Mouse (Mus musculus) heart, adult 2 months (tissue): ENCODE results near the gene Mcam. TPM values are rescaled to one million over a fixed set of nuclear protein-coding genes. Genes with fewer than 3 reads are reported as not detected.

Source experiments
- DNase-seq, 2 experiments: peaks; one replicate each; pipeline ENCODE4 v3.0.0; 2021
- H3K27ac ChIP-seq: fragments of 200-600 bp; 2 replicates; pipeline ENCODE4 v1.8.1; 2022
- H3K27me3 ChIP-seq: fragments of 200-500 bp; 2 replicates; pipeline ENCODE4 v1.6.1; 2012; ENCODE audit warnings: mild to moderate bottlenecking, low read length, inconsistent platforms, mixed read lengths; ENCODE audit not compliant: control insufficient read depth, insufficient read depth
- H3K36me3 ChIP-seq: fragments of 200-500 bp; 2 replicates; pipeline ENCODE4 v1.6.1; 2012; ENCODE audit warnings: low read length, inconsistent platforms; ENCODE audit not compliant: control insufficient read depth, insufficient read depth
- H3K4me1 ChIP-seq: fragments of 200-500 bp; 2 replicates; pipeline ENCODE4 v1.6.1; 2011; ENCODE audit warnings: low read length; ENCODE audit not compliant: control insufficient read depth, insufficient read depth
- H3K4me3 ChIP-seq: fragments of 200-600 bp; 2 replicates; pipeline ENCODE4 v1.8.1; 2022
- H3K79me2 ChIP-seq: fragments of 200-500 bp; replicated peaks from 2 replicates; pipeline ENCODE4 v1.6.1; 2012; ENCODE audit warnings: mild to moderate bottlenecking, inconsistent platforms, low read length, moderate library complexity, mixed read lengths; ENCODE audit not compliant: control insufficient read depth, insufficient read depth
- H3K9ac ChIP-seq: fragments of 200-500 bp; 2 replicates; pipeline ENCODE4 v1.6.1; 2012; ENCODE audit warnings: low read depth, mild to moderate bottlenecking, control low read depth, inconsistent platforms, low read length, mixed read lengths
- CTCF ChIP-seq: fragments of 200-600 bp; IDR thresholded peaks from 2 replicates; pipeline ENCODE4 v1.8.1; 2022; ENCODE audit warnings: antibody characterized with exemption, mild to moderate bottlenecking, moderate library complexity
- EP300 ChIP-seq: fragments of 200-500 bp; IDR thresholded peaks from 2 replicates; pipeline ENCODE4 v1.6.1; 2011; ENCODE audit warnings: low read depth, low read length, control low read depth; ENCODE audit not compliant: insufficient read depth
- POLR2A ChIP-seq: fragments of 200-500 bp; IDR thresholded peaks from 2 replicates; pipeline ENCODE4 v1.6.1; 2011; ENCODE audit warnings: mild to moderate bottlenecking, low read depth, low read length, control low read depth; ENCODE audit not compliant: insufficient read depth
- WGBS: fragments of 180-500 bp; shearing (Covaris S2); methylation state at CpG from one replicate; pipeline ENCODE4 v1.1.7; 2018; 5-methylcytosine and 5-hydroxymethylcytosine counted together
- intact Hi-C: fragments of 180-260 bp; cut with DNase I; formaldehyde crosslinking; loops from one replicate; pipeline ENCODE4 v1.15.1; 2025
- polyA plus RNA-seq: library from polyadenylated mRNA; depleted of rRNA; stranded (reverse); fragments of >200 nt; gene quantifications from 2 replicates; pipeline ENCODE4 v1.2.3, GENCODE M21; 2012; rRNA removed
- total RNA-seq, 2 experiments: library from RNA; stranded (reverse); gene quantifications; 2 replicates each; pipeline ENCODE4 v1.2.3; 2021

Gene Mcam
- total and polyA plus RNA-seq, 3 experiments = 31.6 to 49.8 (median 32.5) TPM

GRCm38 (mm10) chr9:44182260-44182659 lies 48.0 kb downstream of the Mcam start:
- no peak overlapping the region for H3K9ac ChIP-seq
- no peak overlapping the region for H3K4me3 ChIP-seq
- 79% methylated on average over 3 of the region's 3 CpGs for WGBS
- peaks cover 8% of the 10 kb centered on the region for H3K79me2 ChIP-seq
- H3K4me1 ChIP-seq = peaks cover 11% of the 10 kb centered on the region
- H3K27me3 ChIP-seq = no peaks in the 10 kb centered on the region
- DNase-seq = peak; percentile 44 to 55
- intact Hi-C loops = loop anchor here (2.0 kb wide), 1 partner anchor 53 kb away; the partner anchor contains the start of gene Cbl
- peaks cover 10% of the 10 kb centered on the region for H3K36me3 ChIP-seq
- TF ChIP-seq CTCF (peak; percentile 71), POLR2A (no peak)
- H3K27ac ChIP-seq = peak overlapping the region; percentile 24; the same call in 1 of the 2 replicates

- Histone ChIP-seq H3K27me3 (no peaks in the 10 kb centered on the region), H3K27ac (no peak overlapping the region), H3K79me2 (peaks cover 7% of the 10 kb centered on the region; the same call in 1 of the 2 replicates), H3K4me1 (no peaks in the 10 kb centered on the region; the same call in none of the 2 replicates), H3K9ac (no peak overlapping the region), H3K36me3 (no peaks in the 10 kb centered on the region), H3K4me3 (no peak overlapping the region)
- TF ChIP-seq CTCF (no peak), EP300 (no peak), POLR2A (no peak)
- DNase-seq = no peak
- 70% methylated on average over 12 of the region's 12 CpGs for WGBS
- intact Hi-C loops = no loop called here
Measured at GRCm38 (mm10) chr9:44188223-44188622, 54.0 kb downstream of the Mcam start.

GRCm38 (mm10) chr9:44191166-44191565 lies 56.9 kb downstream of the Mcam start:
- H3K27ac ChIP-seq = no peak overlapping the region
- no peak overlapping the region for H3K4me3 ChIP-seq
- no peaks in the 10 kb centered on the region; the same call in none of the 2 replicates for H3K4me1 ChIP-seq
- no peak overlapping the region for H3K9ac ChIP-seq
- no peak for DNase-seq
- H3K36me3 ChIP-seq = peaks cover 5% of the 10 kb centered on the region; the same call in 1 of the 2 replicates
- no peak for TF ChIP-seq CTCF
- no peak for TF ChIP-seq EP300
- H3K27me3 ChIP-seq = no peaks in the 10 kb centered on the region
- intact Hi-C loops = no loop called here
- WGBS = 89% methylated on average over 3 of the region's 3 CpGs
- H3K79me2 ChIP-seq = peaks cover 5% of the 10 kb centered on the region; the same call in 1 of the 2 replicates

GRCm38 (mm10) chr9:44192312-44192711 lies 58.0 kb downstream of the Mcam start:
- H3K4me1 ChIP-seq = no peaks in the 10 kb centered on the region; the same call in none of the 2 replicates
- peaks cover 5% of the 10 kb centered on the region; the same call in 1 of the 2 replicates for H3K36me3 ChIP-seq
- 72% methylated on average over 3 of the region's 3 CpGs for WGBS
- H3K4me3 ChIP-seq = no peak overlapping the region
- peaks cover 5% of the 10 kb centered on the region; the same call in 1 of the 2 replicates for H3K79me2 ChIP-seq
- no peaks in the 10 kb centered on the region for H3K27me3 ChIP-seq
- TF ChIP-seq CTCF = no peak
- TF ChIP-seq EP300 = no peak
- TF ChIP-seq POLR2A = no peak
- no peak for DNase-seq
- intact Hi-C loops = no loop called here
- H3K27ac ChIP-seq = no peak overlapping the region
- no peak overlapping the region for H3K9ac ChIP-seq

Other genes with a start within 250 kb of the Mcam start
- 10 to 100 TPM in 1 of 2 experiments, 1 to 10 TPM in 1; 6.6 to 15.5 TPM for gene Thy1, start 91.1 kb upstream of the Mcam start, total RNA-seq
- gene Thy1, start 91.1 kb upstream of the Mcam start, polyA plus RNA-seq = 32.3 and 42.7 TPM in 2 replicates
- gene Usp2, start 67.4 kb upstream of the Mcam start, total RNA-seq = 100 to 1,000 TPM in 1 of 2 experiments, 10 to 100 TPM in 1; 75.8 to 206 TPM
- gene Usp2, start 67.4 kb upstream of the Mcam start, polyA plus RNA-seq = 62.8 and 73.8 TPM in 2 replicates
- gene Mfrp, start 32.7 kb upstream of the Mcam start, total RNA-seq = under 1 TPM in 1 of 2 experiments, not detected in 1; 0.05 TPM
- gene Mfrp, start 32.7 kb upstream of the Mcam start, polyA plus RNA-seq = 0.04 and 0.12 TPM in 2 replicates
- gene C1qtnf5, start 27.2 kb upstream of the Mcam start, total RNA-seq = 1 to 10 TPM; 4.8 to 7.6 TPM
- gene C1qtnf5, start 27.2 kb upstream of the Mcam start, polyA plus RNA-seq = 9.4 and 13.8 TPM in 2 replicates
- under 1 TPM; 0.21 to 0.23 TPM for gene Gm49380, start 21.0 kb upstream of the Mcam start, total RNA-seq
- not detected in 2 replicates for gene Gm49380, start 21.0 kb upstream of the Mcam start, polyA plus RNA-seq
- gene Rnf26, start 21.0 kb upstream of the Mcam start, total RNA-seq = 1 to 10 TPM; 6.5 to 6.7 TPM
- 7.3 and 10.4 TPM in 2 replicates for gene Rnf26, start 21.0 kb upstream of the Mcam start, polyA plus RNA-seq
- 10 to 100 TPM; 17.8 to 18.7 TPM for gene Cbl, start 99.6 kb downstream of the Mcam start, total RNA-seq
- gene Cbl, start 99.6 kb downstream of the Mcam start, polyA plus RNA-seq = 5.0 and 11.8 TPM in 2 replicates
- not detected for gene Ccdc153, start 106.2 kb downstream of the Mcam start, total RNA-seq
- 1.6 TPM in 1 of 2 replicates, not detected in the other for gene Ccdc153, start 106.2 kb downstream of the Mcam start, polyA plus RNA-seq
- gene Pdzd3, start 117.0 kb downstream of the Mcam start, total RNA-seq = 1 to 10 TPM; 3.4 to 4.2 TPM
- gene Pdzd3, start 117.0 kb downstream of the Mcam start, polyA plus RNA-seq = 1.7 and 3.3 TPM in 2 replicates
- gene Nlrx1, start 134.1 kb downstream of the Mcam start, total RNA-seq = 10 to 100 TPM; 20.3 to 21.7 TPM
- gene Nlrx1, start 134.1 kb downstream of the Mcam start, polyA plus RNA-seq = 16.1 and 19.0 TPM in 2 replicates
- under 1 TPM; 0.42 to 0.75 TPM for gene Abcg4, start 154.1 kb downstream of the Mcam start, total RNA-seq
- gene Abcg4, start 154.1 kb downstream of the Mcam start, polyA plus RNA-seq = 1.9 and 2.1 TPM in 2 replicates
- gene Hinfp, start 171.2 kb downstream of the Mcam start, total RNA-seq = 10 to 100 TPM in 1 of 2 experiments, 1 to 10 TPM in 1; 6.9 to 10.2 TPM
- 12.6 and 16.0 TPM in 2 replicates for gene Hinfp, start 171.2 kb downstream of the Mcam start, polyA plus RNA-seq
- 10 to 100 TPM; 14.4 to 15.7 TPM for gene C2cd2l, start 185.8 kb downstream of the Mcam start, total RNA-seq
- 20.4 and 29.9 TPM in 2 replicates for gene C2cd2l, start 185.8 kb downstream of the Mcam start, polyA plus RNA-seq
- gene Dpagt1, start 191.6 kb downstream of the Mcam start, total RNA-seq = 10 to 100 TPM; 18.9 to 20.6 TPM
- gene Dpagt1, start 191.6 kb downstream of the Mcam start, polyA plus RNA-seq = 34.3 and 51.3 TPM in 2 replicates
- gene H2afx, start 200.2 kb downstream of the Mcam start, total RNA-seq = 10 to 100 TPM; 12.8 TPM
- 12.7 and 14.2 TPM in 2 replicates for gene H2afx, start 200.2 kb downstream of the Mcam start, polyA plus RNA-seq
- 10 to 100 TPM; 39.8 to 49.3 TPM for gene Hmbs, start 209.8 kb downstream of the Mcam start, total RNA-seq
- 37.8 and 51.3 TPM in 2 replicates for gene Hmbs, start 209.8 kb downstream of the Mcam start, polyA plus RNA-seq
- 10 to 100 TPM; 13.9 to 15.3 TPM for gene Vps11, start 227.2 kb downstream of the Mcam start, total RNA-seq
- gene Vps11, start 227.2 kb downstream of the Mcam start, polyA plus RNA-seq = 15.5 and 17.9 TPM in 2 replicates
- 10 to 100 TPM; 73.9 to 79.6 TPM for gene Hyou1, start 245.0 kb downstream of the Mcam start, total RNA-seq
- 23.1 and 41.1 TPM in 2 replicates for gene Hyou1, start 245.0 kb downstream of the Mcam start, polyA plus RNA-seq